Mouse (Mus musculus) embryo, embryonic 10.5 days (tissue): ENCODE data around the gene Meis2.
A peak's percentile ranks its signal among the peaks of the same experiment; 100 is the strongest.

Experiments
- DNase-seq: peaks from one replicate; pipeline ENCODE4 v3.0.0-alpha.2; 2015; ENCODE audit warnings: low spot score

Meis2 gene

DNA sequence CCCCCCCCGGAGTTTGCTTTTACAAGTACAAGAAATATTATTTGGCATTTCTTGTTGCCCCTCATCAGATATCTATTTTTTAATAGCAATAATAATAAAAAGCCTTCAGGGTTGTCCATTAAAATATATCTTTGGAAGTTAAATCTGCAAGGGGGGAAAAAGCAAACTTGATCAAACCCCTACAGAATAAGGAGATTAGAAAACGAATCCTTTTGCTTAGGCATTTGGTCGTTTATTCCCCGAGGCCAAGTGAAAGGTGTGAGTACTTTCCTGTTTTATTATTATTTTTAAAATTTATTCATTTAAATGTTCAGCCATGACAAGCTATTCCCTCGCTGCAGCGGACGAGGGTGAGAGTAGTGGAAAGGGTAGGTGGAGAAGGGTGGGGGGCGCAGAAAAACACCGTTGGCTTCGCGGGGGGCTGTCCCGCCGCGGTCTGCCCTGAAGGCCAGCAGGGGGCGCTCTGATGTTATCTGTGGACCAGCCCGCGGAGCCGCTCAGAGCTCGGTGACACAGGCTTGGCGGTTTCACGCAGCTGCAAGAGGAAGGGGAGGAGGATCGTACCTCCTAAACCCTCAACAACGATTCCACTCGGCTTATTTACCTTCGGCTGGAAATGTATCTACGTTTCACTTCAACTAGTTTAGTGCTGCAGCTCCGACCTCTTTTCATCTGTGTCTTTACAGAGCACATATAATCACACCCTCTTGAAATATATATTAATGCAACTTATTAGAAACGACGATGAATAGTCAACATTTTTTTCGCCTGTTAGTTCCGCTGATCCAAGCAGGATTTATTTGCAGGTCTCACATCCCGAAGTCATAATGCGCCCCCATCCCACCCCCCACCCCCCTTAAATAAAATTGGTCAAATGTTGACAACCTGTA, 209.9 kb downstream of the Meis2 start:
- peak; percentile 94 for DNase-seq

DNA sequence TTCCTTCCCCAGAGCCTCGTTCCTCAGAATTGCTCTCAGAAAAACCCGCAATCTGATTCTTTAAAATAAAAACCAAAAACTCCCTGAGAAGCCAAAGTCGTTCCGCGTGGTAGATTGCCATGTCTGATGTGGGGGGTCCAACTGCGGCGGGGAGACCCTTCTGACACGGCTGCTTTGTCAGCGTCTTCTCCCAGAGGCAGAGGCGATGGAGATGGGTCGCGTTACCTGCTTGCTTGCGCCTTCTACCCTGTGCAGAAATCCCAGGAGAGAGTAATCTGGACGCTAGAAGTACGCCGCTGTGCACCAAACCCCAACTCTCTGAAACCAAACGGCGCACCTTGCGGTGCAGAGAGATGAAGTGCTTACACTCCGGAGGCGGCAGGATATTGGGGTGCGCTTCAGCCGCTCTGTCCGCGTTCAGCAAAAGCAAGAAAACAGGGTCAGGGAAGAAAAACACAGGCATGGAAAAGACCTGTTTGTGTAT, 210.8 kb downstream of the Meis2 start:
- no peak for DNase-seq

DNA sequence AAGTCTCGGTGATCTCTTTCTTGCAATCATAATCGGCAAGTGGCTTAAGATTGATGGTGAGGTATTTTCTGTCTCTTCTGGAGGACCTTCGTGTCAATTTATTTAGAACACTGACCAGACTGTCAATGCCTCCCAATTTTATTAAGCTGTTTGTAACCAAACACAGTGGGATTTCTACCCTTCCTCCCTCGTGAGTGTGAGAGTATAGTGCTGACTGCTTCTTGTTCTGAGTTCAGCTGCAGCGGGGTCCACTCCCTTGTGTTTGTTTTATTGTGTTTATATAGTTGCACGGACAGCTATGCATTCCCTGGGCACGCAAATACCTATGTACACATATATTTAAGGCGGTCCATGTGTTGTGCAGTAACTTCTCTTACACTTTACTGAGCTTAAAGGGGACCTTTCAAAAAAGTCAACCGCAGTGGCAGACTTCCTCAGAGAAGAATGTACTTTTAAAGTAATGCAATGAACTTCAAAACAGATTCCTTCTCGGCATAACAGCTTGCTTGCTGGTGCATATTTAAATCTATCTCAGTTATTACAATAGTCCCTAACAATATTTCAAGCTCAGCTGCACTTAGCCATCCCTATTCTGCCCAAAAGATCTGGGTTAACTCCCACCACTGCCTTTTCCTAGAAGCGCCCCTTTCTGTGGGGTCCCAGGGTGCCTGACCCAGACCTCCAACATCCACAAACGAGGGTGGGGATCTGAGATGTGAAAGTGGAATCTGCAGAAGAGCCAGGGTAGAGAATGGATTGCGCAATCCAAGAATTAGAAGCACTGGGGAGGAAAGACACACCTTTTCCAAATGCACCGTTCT, 211.4 kb downstream of the Meis2 start:
- DNase-seq, result peak; percentile 62

DNA sequence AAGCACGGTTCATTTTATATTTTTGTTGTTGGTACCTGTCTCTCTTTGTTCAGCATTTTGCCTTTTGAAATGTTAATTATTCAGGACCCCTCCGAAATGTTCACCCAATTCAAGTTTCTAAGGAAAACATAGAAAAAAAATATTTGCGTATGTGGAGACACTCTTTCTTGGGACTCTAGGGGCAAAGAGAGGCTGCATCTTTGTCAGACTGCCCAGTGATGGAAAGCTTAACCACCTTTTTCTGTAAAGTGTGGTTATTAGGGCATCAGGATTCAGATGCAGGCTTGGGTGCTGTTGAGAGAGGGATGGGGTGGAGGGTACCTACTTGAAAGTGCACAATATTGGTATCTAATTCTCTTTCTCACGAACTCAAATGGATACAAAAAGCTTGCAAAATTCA, 212.4 kb downstream of the Meis2 start:
- DNase-seq, result peak; percentile 27

DNA sequence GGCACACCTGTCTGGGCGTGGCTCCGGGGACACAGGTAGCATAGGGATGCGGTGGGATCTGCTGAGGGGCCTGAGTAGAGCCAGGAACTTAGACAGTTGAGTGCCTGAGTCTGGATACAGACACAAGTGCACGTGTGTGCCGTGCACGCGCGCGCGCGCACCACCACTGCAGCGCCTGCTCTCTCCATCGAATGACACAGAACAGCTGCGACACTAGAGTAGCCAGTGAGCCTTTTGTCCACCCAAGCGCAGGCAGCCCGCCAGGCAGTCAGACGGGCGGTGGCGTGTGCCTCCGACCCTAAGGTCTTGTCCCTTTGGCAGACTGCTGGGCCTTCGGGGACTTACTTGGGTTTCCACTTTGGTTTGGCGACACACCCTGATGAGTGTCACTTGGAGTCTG, 213.0 kb downstream of the Meis2 start:
- peak; percentile 83 for DNase-seq

DNA sequence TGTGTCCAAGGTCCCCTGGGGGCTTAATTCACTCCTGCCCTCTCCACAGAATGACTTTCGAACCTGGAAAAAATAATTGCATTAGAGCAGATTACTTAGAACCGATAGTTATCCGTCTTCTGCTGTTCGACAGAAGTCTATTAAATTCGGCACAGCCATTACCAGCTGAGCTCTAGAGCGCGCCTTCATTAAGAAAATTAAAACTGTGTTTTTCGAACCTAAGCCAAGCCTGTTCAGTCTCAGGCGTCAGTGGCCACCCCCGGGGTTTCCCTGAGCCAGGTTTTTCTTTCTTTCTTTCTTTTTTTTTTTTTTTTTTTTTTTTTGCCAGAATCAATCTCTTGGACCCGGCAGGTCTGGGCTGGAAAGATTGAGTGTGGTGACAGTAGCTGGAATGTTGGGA, 213.5 kb downstream of the Meis2 start:
- peak; percentile 28 for DNase-seq

DNA sequence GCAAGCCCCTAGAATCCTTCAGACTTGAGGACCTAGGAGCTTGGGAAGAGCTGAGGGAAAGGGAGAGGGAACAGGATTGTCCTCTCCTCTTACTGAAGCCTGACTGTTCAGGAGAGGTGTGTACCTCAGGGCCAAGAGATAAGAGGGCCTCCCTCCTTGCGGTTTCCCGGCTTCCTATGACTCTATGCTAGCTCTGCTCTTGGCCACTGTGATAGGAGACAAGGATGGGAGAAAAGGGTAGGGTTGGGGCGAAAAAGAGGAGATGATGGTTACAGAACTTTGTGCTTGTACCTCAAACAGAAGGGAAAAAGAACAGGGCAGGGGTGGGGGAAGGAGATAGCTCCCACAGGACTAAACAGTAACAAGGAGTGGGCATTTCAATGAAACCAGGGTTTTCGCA, 214.7 kb downstream of the Meis2 start:
- DNase-seq, result no peak

DNA sequence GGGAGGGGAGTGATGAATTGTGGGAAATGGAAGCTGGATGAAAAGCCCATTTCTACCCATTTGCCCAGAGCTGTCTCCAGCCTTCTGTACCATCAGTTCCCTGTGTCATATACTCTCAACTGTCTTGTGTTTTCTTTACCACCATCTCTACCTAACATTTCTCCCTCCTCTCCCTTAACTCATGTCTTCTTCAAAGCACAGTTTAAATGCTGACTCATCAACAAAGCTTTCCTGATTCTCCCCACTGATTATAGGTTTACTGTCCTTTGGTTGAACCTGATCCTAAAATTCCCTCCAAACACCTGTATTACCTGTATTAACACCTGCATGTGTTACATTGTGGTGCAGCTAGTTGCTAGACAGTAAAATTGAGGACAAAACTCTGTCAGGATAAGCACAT, 222.8 kb downstream of the Meis2 start:
- DNase-seq, result no peak

DNA sequence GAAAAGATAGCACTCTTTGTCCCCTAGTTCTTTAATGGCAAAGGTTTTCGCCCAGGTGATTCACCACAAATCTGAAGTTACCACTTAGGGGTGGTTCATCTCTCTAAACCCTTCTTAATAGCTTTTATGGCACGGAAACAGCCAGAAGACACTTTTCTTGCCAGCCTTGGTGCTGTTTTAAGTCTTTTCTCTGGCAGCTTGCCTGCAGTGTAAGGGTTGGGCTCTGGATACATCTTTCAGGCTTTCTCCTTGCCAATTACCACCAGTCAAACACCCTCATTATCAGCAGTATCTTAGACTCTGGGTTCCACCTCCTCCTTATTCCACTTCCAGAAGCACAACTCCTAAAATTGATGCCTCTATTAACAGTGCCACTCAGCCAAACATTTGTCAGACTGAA, 229.6 kb downstream of the Meis2 start:
- no peak for DNase-seq

DNA sequence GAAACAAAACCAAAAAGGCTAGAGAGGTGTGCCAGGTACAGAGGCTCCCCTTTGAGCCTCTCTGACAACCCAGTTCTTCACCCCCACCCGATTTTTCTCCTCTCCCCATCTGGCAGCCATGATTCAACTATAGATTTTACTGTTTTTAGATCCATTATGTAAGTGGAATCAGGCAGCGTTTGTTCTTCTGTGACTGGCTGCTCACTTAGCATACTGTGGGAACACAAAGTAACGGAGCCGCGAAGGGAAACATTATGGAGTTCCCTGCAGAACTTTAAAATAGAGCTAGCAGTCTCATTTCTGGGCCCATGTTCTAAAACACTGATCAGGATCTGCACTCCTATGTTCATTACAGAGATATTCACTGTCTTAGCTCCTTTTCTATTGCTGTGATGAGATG, 243.3 kb downstream of the Meis2 start:
- no peak for DNase-seq

DNA sequence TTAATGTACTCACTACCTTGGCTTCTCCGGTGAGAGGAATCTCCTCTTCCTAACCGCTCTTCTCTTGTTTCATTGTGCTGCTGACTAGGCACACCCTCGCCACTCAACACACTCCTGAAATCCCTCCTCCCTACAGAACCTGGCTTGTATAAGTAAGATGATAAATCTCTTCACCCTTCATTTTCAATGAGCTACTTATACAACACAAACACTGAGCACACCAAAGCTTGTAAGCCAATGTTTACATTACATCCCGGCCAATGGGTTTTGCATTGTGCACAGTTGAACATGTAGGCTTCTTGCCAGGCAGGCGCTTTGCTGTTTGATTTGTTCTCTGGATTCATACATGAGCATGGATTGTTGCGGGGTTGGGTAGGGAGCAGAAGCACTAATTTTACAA, 247.7 kb downstream of the Meis2 start:
- DNase-seq, result no peak

DNA sequence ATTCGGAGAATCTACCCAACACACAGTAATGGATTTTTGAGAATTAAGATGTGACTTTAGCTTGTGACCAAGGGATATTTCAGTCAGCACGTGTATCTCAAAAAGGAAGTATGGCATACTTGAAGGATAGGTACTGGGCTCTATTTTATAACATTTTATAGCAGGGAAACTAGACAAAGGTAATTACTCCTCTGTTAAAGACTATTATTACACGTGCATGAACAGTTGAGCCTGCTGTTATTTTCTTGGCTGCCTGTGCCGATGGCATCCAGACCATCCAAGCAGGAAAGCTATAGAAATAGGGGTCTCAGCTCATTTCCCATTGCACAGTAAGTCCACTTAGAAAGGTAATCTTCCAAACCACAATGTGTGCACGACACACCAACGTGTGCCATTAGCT, 251.9 kb downstream of the Meis2 start:
- DNase-seq, result no peak

DNA sequence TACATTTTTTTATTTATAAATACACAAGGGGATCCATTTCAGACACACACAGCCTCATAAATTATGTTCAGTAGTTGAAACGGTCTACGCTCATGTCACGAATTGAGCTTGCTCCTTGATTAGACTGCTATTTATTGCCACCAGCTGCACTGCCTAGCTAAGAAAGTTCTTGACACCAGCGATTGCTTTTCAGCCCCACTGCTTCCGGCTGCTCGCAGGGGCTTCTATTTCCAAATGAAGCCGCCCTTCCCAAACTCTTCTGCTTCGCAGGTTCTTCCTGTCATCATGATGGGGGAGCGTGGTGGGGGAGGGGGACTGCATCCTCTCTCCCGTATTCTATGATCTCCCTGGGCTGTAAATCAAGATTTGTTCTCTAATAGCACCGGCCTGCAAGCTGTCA, 252.3 kb downstream of the Meis2 start:
- DNase-seq, result peak; percentile 58
